Mouse (Mus musculus) gastrocnemius, postnatal 10 days (tissue): ENCODE results near the gene Hmgcs1. TPM values are rescaled to one million over a fixed set of nuclear protein-coding genes. Genes with fewer than 3 reads are reported as not detected.
"Not testable (repeated sequence)": the region's sequence is repeated elsewhere in the genome, so short reads cannot be mapped to it uniquely, and the experiment has no call there.

Experiments used
- DNase-seq: peaks from one replicate; pipeline ENCODE4 v3.0.0; 2021; ENCODE audit warnings: mixed read lengths
- total RNA-seq, 2 experiments: library from RNA; stranded (reverse); gene quantifications; 2 replicates each; pipeline ENCODE4 v1.2.3; 2021

Gene Hmgcs1
- total RNA-seq, 2 experiments from 2014 or later: 52.4 to 57.1 TPM

- no peak for DNase-seq
Measured at GRCm38 (mm10) chr13:119704280-119704679, 14.1 kb downstream of the Hmgcs1 start.

GRCm38 (mm10) chr13:119706278-119706880 is 16.2 kb downstream of the Hmgcs1 start:
- DNase-seq: not testable (repeated sequence)

DNA sequence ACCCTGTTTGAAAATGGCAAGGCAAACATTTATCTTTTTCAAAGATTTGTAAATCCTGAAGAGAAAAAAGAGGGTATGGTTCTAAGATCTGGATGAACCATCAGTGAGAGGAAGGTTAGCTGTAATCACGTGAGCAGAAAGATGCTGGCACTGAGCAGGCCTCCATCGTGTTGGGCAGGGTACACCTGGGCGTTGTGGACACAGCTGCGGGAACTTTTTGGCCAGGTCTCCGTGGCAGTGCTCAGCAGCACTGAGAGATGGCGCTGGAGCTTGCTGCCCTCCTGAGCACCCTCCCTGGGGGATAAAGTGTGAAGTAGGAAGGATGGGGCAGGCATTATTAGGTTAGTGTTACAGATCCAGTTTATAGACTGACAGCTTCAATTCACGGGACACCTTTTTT is 16.8 kb downstream of the Hmgcs1 start:
- no peak for DNase-seq

GRCm38 (mm10) chr13:119707906-119708305 is 17.7 kb downstream of the Hmgcs1 start:
- DNase-seq: no peak

DNA sequence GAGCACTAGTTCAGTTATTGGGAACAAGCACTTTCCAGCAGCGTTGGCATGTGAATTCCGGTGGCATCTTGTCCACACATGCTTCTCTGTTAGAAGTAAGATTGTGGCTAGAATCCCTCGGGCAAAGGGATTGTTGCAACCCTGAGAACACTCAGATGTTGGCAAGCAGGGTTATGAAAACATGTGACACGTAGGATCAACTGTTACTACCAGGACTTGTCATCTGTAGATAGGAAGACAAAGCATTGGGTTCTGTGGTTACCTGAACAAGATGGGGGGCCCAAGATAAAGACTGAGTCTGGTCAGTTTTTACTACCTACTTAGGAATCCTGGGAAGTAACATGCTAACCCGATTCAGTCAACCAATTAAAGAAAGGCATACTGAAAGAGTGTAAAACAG is 18.8 kb downstream of the Hmgcs1 start:
- no peak for DNase-seq

DNA sequence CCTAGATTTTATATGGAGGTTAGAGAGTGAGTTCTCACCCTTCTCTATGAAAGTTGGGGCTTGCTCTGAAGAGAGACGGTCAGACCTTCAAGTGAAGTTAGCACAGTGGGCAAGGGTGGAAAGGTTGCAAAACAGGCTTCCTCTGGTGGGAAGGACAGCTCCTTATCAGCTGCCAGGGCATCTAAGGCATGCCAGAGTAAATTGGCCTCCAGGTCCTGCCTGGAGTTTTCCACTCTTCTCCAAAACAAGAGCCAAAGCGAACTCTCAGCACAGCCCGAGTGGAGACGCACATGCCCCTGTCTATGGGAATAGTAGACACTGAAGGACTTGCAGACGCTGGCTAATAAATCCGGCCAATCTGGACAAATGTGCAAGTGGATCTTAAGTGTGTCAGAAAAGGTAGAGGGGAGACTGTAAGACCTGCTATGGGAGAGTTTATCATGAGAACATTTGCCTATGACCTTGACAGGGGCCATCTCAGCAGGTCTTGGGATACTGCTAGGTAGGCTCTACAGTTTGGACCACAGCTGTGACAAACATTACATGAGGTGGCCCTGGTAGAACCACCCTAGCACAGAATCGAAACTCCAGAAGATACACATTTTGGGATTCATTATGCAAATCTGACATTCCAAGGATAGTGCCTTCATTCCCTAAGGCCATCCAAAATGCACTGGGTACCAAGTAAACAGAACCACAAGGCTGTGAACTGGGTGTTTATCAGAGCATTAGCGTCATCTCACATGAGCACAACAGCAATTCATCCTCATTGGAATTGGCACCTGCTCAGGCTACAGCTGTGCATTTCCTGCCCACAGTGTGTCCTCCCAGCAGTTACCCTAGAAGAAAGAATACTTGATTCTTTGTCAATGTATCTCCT is 19.4 kb downstream of the Hmgcs1 start:
- DNase-seq: no peak

- DNase-seq: no peak
Measured at GRCm38 (mm10) chr13:119710268-119710610, 20.1 kb downstream of the Hmgcs1 start.

GRCm38 (mm10) chr13:119712463-119712862 is 22.3 kb downstream of the Hmgcs1 start:
- DNase-seq: no peak

GRCm38 (mm10) chr13:119713107-119713787 is 23.1 kb downstream of the Hmgcs1 start:
- no peak for DNase-seq

GRCm38 (mm10) chr13:119713821-119714220 is 23.6 kb downstream of the Hmgcs1 start:
- no peak for DNase-seq

DNA sequence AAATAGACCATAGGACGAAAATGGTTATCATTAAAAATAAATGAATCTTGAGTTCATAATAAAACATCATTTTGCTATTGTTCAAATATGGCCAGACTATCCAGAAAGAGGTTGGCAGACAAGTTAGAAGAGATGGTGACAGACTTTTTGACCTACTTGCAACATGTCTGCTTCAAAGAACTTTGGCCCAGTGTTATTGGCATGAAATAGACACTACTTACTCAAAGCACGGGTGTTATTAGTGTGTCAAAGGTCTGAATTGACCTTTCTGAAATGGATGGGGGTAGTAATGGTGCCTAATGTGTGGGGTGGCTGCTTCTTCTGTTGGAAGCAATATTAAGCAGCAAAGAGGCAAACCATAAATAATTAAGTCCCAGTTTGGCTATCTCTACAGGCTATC is 25.9 kb downstream of the Hmgcs1 start:
- no peak for DNase-seq

GRCm38 (mm10) chr13:119722447-119722846 is 32.3 kb downstream of the Hmgcs1 start:
- no peak for DNase-seq

DNA sequence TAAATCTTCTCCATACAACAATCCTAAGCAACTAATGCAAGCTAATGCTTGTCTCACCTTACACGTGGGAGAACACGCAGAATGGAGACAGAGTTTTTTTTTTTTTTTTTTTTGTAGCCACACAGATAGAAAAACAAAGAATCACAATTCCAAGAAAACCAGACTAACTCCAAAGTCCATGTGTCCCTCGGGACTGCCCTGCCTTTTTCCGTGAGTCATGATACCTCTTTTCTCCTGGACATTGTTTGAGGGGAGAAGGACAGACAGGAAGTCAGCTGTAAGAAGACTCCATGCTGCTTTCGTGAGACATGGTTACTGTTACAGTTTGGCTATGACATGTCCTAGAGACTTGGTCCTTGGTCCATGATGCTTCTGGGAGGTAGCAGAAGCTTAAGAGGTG is 33.2 kb downstream of the Hmgcs1 start:
- DNase-seq: no peak

GRCm38 (mm10) chr13:119724541-119724940 is 34.4 kb downstream of the Hmgcs1 start:
- DNase-seq: no peak

DNA sequence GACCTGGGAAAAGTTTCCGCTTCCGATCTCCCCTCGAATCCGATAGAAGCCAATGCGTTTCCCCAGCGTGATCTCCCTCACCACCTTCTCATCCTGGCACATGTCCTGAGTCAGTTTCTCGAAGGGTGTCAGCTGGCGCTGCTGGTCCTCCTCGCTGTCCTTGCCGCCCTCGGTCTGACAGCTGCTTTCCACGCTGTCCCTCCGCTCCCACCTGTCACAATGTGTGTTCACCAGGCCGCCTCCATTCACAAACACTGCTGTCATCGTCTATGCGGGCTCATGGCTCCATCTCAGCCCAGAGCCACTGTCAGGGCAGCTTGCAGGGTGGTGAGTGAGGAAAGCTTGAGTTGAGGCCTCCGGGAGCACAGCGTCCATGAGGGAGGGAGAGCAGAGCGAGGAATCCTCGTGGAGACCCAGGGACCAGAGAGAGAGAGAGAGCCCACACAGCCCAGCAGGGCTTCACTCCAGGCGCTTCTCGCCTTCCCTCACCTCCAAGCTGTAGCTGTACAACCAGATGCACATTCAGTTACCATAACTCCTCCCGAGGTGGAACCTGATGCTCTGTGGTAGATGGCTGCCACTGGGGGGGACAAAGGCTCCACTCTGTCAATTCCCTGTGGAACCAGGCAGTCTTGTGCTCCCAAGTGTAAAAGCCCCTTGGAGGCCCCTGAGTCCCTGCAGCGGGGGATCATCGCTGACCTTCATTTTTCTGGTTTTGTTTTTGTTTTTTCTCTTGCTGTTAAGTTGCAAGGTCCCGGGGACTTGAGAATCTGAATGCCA is 37.6 kb downstream of the Hmgcs1 start:
- DNase-seq: no peak

- no peak for DNase-seq
Measured at GRCm38 (mm10) chr13:119729406-119729805, 39.2 kb downstream of the Hmgcs1 start.

DNA sequence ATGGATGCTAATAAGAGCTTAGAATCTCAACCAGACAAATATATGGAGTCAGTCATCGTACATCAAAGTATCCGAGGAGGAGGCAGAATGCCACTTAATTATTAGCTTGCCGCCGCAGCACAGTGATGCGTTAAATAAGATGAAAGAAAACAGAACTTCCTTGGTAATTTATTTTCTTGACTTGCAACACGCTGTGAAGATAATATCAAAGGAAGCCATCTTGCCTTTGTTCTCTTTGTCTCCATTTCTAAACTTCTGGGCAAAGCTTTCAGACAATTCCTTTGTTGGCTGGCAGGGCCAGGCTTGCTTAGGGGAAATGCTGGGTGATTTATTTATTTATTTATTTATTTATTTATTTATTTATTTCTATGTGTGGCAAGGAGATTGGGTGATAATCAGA is 41.3 kb downstream of the Hmgcs1 start:
- DNase-seq: no peak

DNA sequence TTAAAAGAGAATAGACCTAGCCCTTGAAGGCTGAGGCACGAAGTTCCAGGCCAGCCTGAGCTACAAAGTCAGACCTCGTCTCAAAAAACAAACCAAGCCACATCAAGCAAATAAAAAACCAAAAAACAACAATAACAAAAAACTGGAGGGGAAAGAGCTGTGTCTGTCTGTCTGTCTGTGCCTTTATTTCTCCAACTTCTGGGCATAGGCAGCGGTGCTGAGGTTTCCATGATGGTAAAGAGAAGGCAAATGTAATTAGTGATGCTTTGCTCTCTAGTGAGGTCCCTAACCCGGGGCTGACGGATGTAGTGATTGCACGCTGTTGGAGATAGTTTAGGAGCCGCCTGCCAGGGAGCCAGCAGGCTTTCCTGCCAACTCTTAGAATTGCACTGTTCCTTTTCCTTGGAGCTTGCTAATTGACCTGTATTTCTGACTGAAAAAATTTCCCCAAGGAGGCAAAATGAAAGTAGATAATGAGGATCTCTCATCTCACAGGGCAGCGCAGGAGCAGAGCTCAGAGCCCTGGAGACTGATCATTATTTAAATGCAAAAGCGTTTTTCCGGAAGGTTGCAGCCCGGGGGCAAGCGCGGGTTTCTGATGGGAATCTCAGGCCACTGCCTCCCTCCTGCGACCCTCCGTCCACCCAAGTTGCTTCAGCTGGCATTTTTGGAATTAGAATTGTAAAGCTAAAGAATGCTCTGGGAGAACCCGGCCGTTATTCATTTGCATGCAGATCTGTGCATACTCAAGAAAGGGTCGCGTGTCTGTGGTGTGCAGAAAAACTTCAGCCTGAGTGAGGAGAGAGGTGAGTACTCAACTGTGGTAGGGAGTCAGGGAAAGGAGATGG is 51.4 kb downstream of the Hmgcs1 start:
- DNase-seq: no peak

- DNase-seq: no peak
Measured at GRCm38 (mm10) chr13:119742711-119743415, 52.7 kb downstream of the Hmgcs1 start.

DNA sequence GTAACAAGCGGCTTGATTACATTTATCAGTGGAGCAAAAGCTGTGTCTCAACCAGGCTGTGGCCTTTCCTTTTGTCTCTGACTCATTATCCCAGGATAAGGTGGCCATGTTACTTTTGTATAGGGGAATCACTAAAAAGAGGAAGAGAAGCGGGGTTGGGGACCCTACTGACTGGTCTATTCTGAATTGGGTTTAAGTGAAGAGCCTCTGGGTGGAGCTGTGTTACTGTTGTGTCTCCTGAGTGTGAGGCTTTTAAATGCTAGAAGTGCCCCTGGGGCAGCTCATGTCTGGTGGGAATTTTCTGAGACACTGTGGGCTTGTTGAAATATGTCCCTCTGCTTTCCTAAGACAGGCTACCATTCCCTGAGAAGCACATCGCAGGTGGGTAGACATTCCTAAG is 53.3 kb downstream of the Hmgcs1 start:
- DNase-seq: no peak

- no peak for DNase-seq
Measured at GRCm38 (mm10) chr13:119746930-119747329, 56.8 kb downstream of the Hmgcs1 start.
